Mouse (Mus musculus): ENCODE results near the gene Lair1.

DNA sequence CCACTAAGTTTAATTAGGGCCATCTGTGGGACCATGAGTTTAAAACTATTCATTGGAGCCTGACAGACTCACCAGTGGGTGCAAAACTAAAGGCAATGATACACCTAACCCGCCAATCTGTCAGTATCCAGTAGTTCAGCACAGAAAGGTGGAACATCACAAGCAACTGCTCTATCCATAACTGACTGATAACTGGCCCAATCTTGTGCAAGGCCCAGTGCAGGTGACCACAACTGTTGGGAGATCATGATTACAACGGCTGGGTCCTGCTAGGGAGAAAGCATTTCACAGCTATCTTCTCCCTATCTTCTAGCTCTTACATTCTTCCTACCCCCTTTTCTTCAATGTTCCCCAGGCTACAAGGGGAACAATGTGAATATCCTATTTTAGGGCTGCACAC is 25.7 kb upstream of the Lair1 start:
- TF ChIP-seq CHD2 (IDR thresholded peaks at IDR 0.05; ENCODE audit: low read depth, low read length) (no peak), HCFC1 (IDR thresholded peaks at IDR 0.05; ENCODE audit: borderline replicate concordance, insufficient read depth, low read length) (no peak)
